Mouse (Mus musculus) stomach, postnatal 0 days (tissue): ENCODE measurements at regions not wholly inside any gene's neighbourhood (a gene's known extent, or its start where the extent isn't known, plus 50 kb on each side); places are given as distances from the start of the nearest gene placed in this dataset.

ENCODE experiments used
- CTCF ChIP-seq: IDR thresholded peaks from 2 replicates; pipeline ENCODE4 v1.5.1; 2016; ENCODE audit warnings: antibody characterized with exemption, low read depth, mild to moderate bottlenecking, moderate library complexity
- EP300 ChIP-seq: optimal IDR thresholded peaks from 2 replicates; pipeline ENCODE3; 2016; ENCODE audit warnings: antibody characterized with exemption

GRCm38 (mm10) chr8:17704289-17704688 is 1273.8 kb downstream of the Defb40 start:
- no peak for TF ChIP-seq EP300
- TF ChIP-seq CTCF, result no peak
